Mouse (Mus musculus) C2C12 (cell line): ENCODE data around the gene Tbc1d2.

Experiments used
- CTCF ChIP-seq: IDR thresholded peaks from one replicate; pipeline ENCODE4 v1.5.1; 2011; ENCODE audit not compliant: control insufficient read depth, insufficient read depth, insufficient read length
- MYOG ChIP-seq: IDR thresholded peaks from one replicate; pipeline ENCODE4 v1.6.1; 2011; ENCODE audit not compliant: control insufficient read depth, insufficient read length; ENCODE audit errors: extremely low read depth

- TF ChIP-seq MYOG (no peak), CTCF (no peak)
These were observed 14.4 kb upstream of the Tbc1d2 start for GRCm38 (mm10) chr4:46664123-46665009.
